Mouse (Mus musculus): ENCODE measurements around the gene Vps26c.

Gene Vps26c

GRCm38 (mm10) chr16:94526344-94527151 is at the start of gene Vps26c:
Gene Vps26c, minus strand, starts transcription at chr16:94526830.
- peak; percentile 99 for DNase-seq

DNA sequence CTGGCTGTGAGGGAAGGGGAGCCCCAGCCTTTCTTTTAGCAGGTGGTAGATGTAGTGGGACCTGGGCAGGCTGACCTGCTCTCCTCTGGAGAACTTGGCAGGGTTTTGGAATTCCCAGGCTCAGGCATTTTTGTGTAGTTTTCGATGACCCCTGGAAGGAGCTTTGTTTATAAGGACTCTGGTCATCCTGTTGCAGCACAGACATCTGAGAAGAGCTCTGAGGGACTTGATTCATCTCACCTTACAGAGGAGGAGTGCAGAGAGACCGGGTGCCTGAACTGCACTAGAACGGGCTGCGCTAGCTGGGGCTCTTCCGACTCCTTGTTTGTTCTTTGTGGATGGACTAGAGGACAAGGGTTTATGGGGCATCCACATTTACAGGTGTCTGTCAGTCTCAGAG is 49.1 kb upstream of the Vps26c start:
- no peak for DNase-seq

DNA sequence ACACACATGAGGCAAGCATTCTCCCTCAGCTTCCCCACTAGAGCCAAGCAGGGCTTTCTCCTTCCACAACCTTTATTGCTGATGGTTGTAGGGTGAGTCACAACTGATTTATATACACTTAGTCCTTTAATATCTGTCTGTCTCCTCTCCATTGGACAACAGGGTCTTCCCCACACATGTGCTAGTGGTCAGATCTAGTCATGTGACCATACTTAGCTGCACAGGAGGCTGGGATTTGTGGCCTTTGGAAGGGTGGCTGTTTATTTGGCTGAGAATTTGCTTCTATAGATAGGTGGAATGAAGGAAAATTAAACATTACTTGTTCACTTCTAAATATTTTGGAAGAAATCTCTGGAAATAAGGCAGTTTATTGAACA is 48.1 kb upstream of the Vps26c start:
- peak; percentile 27 for DNase-seq

DNA sequence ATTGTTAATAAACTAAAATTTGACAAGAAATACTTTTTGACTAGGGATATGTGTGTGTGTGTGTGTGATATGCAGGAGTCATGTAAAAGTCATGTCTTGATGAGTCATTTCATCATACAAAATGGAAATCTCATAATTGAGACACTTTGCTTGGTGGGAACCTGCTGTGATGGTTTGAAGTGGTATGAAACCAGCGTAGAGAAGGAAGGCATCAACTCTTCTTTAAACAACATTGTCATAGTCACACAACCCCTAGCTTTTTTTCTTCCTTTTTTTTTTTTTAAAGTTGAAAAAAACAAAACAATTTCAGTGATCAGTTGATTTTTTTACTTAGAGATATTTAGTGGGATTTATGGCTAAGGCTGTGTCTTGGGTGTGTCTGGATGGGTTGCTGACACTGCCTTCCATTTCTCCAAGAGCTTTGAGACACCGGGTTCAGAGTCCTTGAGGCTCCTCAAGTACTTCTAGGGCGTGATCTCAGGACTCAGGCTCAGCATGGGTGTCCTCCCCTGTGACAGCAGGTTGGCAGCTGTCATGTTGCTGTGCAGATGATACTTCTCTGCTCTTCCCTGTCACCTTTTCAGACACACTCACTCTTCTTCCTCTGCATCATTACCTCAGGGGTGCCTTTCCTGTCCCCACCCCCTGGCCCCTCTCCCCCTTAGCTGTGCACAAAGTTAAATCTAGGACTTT is 47.5 kb upstream of the Vps26c start:
- no peak for DNase-seq

DNA sequence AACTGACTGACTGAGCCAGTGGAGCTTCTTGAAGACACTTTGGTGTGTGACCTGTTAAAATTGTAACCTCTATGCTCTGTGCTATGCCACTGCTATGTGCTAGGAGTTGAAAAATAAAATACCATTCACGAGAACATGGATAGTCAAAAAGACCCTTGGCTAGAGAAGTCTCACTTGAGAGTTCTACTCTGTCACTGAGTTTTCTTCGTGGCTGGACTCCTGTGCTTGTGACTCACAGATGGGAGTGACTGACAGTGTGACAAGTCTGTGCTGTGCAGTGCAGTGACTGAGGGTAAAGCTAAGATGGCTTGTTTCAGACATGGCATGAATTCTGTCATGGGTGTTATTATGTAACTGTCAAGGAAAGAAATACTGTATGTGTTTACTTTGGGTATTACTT is 45.8 kb upstream of the Vps26c start:
- DNase-seq = no peak

- no peak for DNase-seq
Observed at GRCm38 (mm10) chr16:94571111-94571993, 44.7 kb upstream of the Vps26c start.

DNA sequence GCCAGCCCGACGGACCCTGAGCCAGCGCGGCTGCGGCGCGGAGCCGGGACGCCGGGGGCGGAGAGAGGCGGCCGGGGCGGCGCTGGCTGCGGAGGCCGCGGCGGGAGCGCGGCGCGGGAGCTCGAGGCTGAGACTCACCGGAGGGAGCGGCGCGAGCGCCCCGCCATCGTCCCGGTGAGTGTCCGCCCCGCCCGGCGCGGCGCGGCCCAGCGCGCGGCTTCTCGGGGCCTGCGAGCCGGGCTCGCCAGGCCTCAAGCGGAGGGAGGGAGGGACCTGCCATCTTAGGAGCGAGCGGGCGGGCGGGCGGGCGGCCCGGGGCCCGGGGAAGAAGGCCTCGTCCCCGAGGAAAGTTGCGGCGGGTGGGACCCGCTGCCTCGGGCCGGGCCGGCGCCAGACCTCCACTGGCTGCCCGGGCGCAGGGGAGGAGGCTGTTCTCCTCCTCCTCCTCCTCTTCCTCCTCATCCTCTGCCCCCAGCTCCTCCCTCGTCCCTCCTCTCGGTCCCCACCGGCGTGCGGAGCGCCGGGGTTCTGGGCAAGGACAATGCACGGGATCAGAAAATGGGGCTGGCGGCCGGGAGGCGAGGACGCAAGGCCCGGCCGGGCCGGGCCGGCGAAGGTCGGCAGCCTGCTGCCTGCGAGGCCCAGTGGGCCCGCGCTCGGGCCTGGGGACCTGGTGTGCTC is 43.9 kb upstream of the Vps26c start:
- peak; percentile 61 for DNase-seq

- DNase-seq = peak; percentile 100
Observed at GRCm38 (mm10) chr16:94569229-94570176, 42.9 kb upstream of the Vps26c start, which contains the start of gene Dyrk1a. Gene Dyrk1a, plus strand, starts transcription at chr16:94570010.

DNA sequence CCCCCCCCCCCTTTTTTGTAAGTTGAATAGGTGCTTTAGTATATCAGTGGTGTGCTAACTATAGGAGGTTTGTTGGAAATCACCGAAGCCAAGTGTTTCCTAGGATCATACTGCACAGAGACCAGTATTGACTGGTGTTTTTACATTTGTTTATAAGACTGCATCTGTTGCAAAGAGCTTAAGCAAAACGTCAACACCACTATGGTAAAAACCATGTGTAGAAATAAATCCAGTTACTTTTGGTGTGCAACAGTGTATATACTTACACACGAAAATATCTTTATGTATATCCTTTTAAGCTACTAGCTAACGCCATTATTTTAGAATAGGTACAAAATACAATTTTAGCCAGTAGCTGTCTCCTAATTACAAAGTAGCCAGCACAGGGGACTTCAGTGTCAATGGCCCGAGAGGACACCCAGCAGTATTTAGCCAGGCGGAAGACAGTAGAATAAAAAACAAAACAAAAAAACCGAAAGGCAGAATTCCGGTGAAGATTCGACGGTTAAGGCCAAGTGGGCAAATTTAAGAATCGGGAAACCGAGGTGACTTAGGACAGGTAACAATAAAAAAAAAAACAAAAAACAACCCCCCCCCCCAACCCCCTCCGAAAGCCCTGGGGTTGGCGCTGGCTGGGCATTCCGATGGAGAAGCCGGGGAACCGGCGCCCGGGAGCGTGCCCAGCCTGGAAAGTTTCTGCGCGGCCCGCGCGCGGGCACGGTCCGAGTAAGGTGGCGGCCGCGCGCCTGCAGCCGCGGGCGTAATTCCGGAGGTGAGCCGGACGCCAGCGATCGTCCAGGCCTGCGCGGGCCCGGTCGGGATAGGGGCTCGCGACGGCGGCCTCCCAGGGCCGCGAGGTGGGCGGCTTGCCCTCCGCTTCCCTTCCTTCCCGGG is 42.0 kb upstream of the Vps26c start:
- DNase-seq = no peak

GRCm38 (mm10) chr16:94567751-94568150 is 41.1 kb upstream of the Vps26c start:
- no peak for DNase-seq

- DNase-seq = no peak
Observed at GRCm38 (mm10) chr16:94566834-94567585, 40.4 kb upstream of the Vps26c start.

- DNase-seq = no peak
Observed at GRCm38 (mm10) chr16:94566124-94566523, 39.5 kb upstream of the Vps26c start.

DNA sequence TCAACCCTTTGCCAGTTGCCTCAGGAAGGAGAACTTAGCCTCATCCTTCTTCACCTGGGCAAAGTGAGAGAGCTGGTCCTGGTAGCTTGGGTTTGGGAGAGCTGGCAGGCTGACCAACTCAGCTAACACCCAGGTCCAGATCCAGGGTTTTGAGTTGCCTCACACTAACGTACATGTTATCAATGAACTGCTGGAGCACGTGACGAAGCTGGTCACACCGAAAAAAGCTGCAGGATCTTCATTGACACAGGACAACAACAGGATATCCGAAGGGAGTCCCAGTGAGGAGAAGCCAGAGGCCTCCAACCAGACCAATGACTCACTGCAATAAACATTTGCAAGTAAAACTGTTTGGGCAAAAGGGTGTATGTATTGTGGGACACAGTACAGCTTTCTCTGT is 34.0 kb upstream of the Vps26c start:
- DNase-seq = no peak

- DNase-seq = no peak
Observed at GRCm38 (mm10) chr16:94559782-94560181, 33.2 kb upstream of the Vps26c start.

DNA sequence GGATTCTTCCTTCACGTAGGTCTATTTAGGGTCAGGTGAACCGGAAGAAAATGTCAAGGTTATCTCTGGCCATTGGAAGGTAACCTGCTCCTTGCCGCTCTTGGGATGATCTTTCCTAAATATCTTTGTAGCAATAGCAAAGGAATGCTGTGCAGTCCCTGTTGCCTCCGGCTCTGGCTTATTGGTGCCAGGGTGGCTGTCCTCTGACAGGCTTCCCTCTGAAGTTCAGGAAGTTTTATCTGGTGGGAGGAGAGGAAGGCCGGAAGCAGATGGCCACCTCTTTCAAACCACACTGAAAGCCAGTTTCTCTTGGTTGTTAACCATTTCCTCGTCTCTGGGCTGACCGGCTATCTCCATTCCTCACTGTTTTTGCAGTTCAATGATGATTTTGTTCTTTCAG is 32.7 kb upstream of the Vps26c start:
- DNase-seq = no peak

DNA sequence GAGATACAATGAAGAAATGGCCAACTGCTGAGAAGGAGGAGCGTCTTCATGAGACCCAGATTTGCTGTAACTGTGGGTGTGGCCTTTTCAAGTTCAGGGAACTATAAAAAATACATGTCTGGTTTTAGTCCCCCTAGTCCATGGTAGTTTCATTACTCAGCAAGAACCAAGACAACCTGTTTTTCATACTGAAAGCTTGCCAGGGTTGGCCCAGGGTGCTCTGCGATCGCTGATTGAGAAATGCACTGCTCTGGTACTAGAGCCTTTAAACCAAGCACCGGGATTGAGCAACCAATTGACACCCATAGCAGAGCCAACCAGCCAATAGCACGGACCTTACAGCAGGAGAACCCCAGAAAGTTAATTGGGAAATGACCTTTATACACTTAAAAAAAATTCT is 29.6 kb upstream of the Vps26c start:
- DNase-seq = no peak

DNA sequence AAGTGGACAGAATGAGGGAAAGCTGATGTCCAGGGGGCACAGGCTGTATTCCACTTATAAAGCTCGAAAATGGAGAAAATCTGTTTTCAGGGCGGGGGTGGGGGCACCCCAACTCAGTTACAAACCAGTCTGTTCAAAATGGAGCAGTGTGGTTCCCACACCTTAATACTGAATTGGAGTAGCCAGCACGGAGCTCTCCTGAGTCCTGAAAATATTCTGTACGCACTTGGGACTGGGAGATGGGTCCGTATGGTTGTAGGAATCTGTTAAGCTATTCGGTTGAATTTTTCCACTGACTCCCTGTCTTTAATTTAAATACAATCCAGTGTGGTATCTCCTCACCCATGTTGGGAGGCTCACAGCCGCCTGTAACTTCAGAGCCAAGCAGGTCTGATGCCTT is 28.7 kb upstream of the Vps26c start:
- no peak for DNase-seq

DNA sequence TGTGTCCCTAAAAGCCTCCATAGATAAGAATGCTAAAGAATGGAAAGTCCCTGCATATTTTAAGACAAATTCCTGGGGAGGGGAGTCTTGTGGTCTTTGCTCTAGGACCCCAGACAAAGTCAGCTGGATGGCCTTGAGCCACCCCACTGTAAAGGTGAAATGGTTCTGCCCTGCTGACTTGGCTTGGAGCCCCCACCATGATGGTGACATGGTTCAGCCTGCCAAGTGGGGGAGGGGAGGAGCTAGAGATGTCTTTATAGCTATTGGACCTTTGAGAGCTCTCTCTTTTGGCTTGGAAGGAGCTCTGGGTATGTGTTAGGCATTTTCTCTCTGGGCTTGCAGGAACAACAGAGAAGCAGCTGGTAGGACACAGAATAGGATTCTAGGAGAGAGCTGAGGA is 25.3 kb upstream of the Vps26c start:
- DNase-seq = peak; percentile 40

DNA sequence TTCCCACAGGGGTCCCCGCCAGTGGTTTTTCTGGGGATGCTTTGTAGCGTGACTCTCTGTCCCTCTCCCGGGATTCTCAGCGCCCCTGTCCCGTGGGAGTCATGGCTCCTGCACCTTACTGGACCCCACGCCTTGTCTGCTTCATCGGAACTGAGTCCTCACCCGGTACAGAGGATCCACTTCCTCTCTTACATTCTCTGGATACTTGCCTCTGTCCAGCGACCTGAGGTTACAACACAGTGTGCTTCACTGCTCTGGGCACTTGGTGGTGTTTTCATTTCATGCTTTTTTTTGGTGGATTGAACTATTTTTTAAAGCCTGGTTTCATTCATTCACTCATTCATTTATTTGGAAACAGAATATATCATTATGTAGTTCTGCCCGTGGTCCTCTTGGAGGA is 23.2 kb upstream of the Vps26c start:
- no peak for DNase-seq
